Mouse (Mus musculus) limb, embryonic 11.5 days (tissue): ENCODE data around the gene Ttll9. TPM values are rescaled to one million over a fixed set of nuclear protein-coding genes. Genes with fewer than 3 reads are reported as not detected.

Experiments
- ATAC-seq: fragments of 200-750 bp; cut with Nextera tagmentation; 2 replicates; pipeline ENCODE4 v1.8.0; 2017; ENCODE audit warnings: low read depth; ENCODE audit not compliant: insufficient number of reproducible peaks, low FRiP score, low TSS enrichment
- DNase-seq: peaks from one replicate; pipeline ENCODE4 v3.0.0-alpha.2; 2015; ENCODE audit warnings: low spot score
- H3K27ac ChIP-seq: fragments of 300-500 bp; sonication (generic); replicated peaks from 2 replicates; pipeline ENCODE4 v1.5.1; 2014; ENCODE audit warnings: low read depth, mild to moderate bottlenecking, low read length
- H3K27me3 ChIP-seq: fragments of 300-500 bp; sonication (generic); 2 replicates; pipeline ENCODE4 v1.6.1; 2014; ENCODE audit warnings: mild to moderate bottlenecking, low read length, mixed read lengths; ENCODE audit not compliant: control insufficient read depth, insufficient read depth
- H3K36me3 ChIP-seq: fragments of 300-500 bp; sonication (generic); 2 replicates; pipeline ENCODE4 v1.6.1; 2014; ENCODE audit warnings: mild to moderate bottlenecking, low read length, moderate library complexity, mixed read lengths; ENCODE audit not compliant: control insufficient read depth, insufficient read depth
- H3K4me1 ChIP-seq: fragments of 300-500 bp; sonication (generic); 2 replicates; pipeline ENCODE4 v1.6.1; 2014; ENCODE audit warnings: low read length, mixed read lengths; ENCODE audit not compliant: control insufficient read depth, insufficient read depth
- H3K4me2 ChIP-seq: fragments of 300-500 bp; sonication (generic); 2 replicates; pipeline ENCODE4 v1.6.1; 2014; ENCODE audit warnings: low read depth, mild to moderate bottlenecking, moderate library complexity; ENCODE audit not compliant: severe bottlenecking
- H3K4me3 ChIP-seq: fragments of 300-500 bp; sonication (generic); 2 replicates; pipeline ENCODE4 v1.5.1; 2014; ENCODE audit warnings: low read depth, low read length
- H3K9ac ChIP-seq: fragments of 300-500 bp; sonication (generic); 2 replicates; pipeline ENCODE4 v1.6.1; 2014; ENCODE audit warnings: mild to moderate bottlenecking, low read length
- H3K9me3 ChIP-seq: fragments of 300-500 bp; sonication (generic); 2 replicates; pipeline ENCODE4 v1.6.1; 2016; ENCODE audit warnings: low read length; ENCODE audit not compliant: control insufficient read depth
- WGBS: fragments of 180-500 bp; shearing (Covaris S2); extraction: QIAGEN DNeasy Blood & Tissue Kit; methylation state at CpG from one replicate; pipeline ENCODE4 v1.1.7; 2014; 5-methylcytosine and 5-hydroxymethylcytosine counted together
- polyA plus RNA-seq: library from polyadenylated mRNA; unstranded; fragments of >200 nt; fragmentation: Nextera tagmentation; extraction: Ambion mirVana; gene quantifications from 2 replicates; pipeline ENCODE4 v1.2.1, GENCODE M21; 2014

Ttll9 gene
- polyA plus RNA-seq, 1 experiment from 2014 or later, result 0.35 TPM

DNA sequence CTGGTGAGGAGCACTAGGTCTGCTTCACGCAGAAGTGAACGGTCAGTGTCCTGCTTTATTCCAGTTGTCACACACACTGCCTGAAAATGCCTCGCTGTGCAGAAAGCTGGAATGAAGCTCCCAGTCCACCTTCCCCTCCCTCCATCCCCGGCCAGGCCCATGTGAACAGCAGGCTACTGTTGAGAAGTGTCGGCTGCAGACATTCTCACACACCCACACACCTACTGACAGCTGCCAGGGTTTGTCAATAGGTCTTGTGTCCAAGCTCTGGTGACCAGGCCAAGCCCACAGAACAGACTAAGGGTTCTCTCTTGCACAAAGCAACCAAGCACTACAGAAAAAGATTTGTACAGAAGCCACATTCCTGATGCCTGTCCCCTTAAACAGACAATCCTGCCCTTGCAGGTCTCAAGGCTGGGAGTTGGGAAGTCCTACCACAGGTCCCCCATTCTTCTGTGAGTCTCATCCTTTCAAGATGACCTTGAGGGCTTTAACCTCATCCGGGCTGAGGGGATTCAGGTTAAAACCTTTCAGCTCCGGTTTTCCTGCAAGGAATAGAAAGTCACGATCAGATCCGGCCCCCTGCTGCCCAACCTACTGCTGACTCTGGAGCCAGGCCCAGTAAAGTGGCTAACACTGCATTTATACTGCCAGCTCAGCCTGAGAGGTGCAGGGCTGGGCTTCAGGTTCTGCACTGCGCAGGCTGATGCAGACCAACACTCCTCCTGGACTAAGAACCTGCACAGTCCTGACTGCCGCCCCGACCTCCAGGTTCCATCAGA, 47.1 kb downstream of the Ttll9 start:
- no peak for ATAC-seq
- H3K4me2 ChIP-seq, result no peak overlapping the region
- H3K27ac ChIP-seq, result no peak overlapping the region
- H3K9ac ChIP-seq, result no peak overlapping the region
- 92% methylated on average over 12 of the region's 12 CpGs for WGBS
- H3K4me3 ChIP-seq, result no peak overlapping the region
- no peaks in the 10 kb centered on the region for H3K27me3 ChIP-seq
- no peak for DNase-seq
- H3K4me1 ChIP-seq, result 0 out of 2 replicates have a peak, but pooled peaks cover 3% of the 10 kb centered on the region
- peaks cover 6% of the 10 kb centered on the region for H3K36me3 ChIP-seq
- no peaks in the 10 kb centered on the region for H3K9me3 ChIP-seq

- DNase-seq, result no peak
- WGBS, result 93% methylated on average over 11 of the region's 11 CpGs
Observed at GRCm38 (mm10) chr2:153013724-153014515, 51.6 kb downstream of the Ttll9 start.

DNA sequence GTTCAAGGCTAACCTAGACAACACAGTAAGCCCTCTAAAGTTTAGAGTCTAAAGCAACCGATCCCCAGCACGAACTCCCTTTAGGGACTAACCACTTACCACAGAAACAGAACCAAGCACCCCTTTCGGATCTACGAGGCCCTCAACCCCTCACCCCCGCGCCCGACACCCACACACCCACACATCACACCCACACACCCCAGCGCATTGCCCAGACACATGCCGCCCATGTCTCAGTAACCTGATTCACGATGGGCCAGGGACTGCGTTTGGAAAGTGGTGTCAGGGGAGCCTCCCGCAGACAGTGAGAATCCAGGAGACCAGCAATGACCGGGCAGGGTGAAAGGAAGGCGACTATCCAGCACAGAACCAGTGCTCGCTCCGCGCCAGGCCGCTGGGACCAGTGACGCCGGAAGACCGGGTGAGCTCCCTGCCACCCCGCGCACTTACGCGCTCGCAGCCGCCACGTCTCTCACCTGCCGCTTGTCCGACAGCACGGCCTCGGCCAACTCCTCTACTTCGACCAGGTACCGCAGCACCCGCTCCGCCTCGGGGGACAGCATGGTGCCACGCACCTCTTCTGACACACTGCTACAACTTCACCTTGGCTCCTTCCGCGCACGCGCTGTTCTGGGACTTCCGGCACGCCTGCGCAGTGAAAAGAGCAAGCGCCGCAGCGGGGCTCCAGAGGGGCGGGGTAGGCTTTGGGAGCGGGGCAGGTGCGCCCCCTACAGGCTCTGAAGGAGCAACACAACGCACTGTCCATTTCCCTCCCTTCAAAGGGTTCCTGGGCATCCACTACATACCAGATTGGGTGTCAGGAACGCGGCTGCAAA, 52.7 kb downstream of the Ttll9 start, which contains the start of gene Pdrg1:
Gene Pdrg1, minus strand, starts transcription at position 670 of the 836 bp plus-strand sequence.
- Histone ChIP-seq H3K9me3 (no peaks in the 10 kb centered on the region), H3K4me3 (peak within 1 kb of the TSS; percentile 91), H3K4me2 (peak within 1 kb of the TSS; percentile 82), H3K27ac (no peak within 1 kb of the TSS), H3K36me3 (peaks cover 2% of the 10 kb centered on the region), H3K9ac (peak within 1 kb of the TSS; percentile 80), H3K4me1 (0 out of 2 replicates have a peak, but pooled peaks cover 6% of the 10 kb centered on the region), H3K27me3 (no peaks in the 10 kb centered on the region)
- DNase-seq, result peak; percentile 96
- under 1% methylated on average over 54 of the region's 54 CpGs for WGBS
- ATAC-seq, result peak; percentile 82

More at GRCm38 (mm10) chr2:153013724-153014515, 51.6 kb downstream of the Ttll9 start:
- Histone ChIP-seq H3K36me3 (peaks cover 6% of the 10 kb centered on the region), H3K4me2 (peak overlapping the region; percentile 82), H3K9me3 (no peaks in the 10 kb centered on the region), H3K4me3 (peak overlapping the region; percentile 91), H3K4me1 (0 out of 2 replicates have a peak, but pooled peaks cover 6% of the 10 kb centered on the region), H3K27ac (no peak overlapping the region), H3K27me3 (no peaks in the 10 kb centered on the region), H3K9ac (no peak overlapping the region)
- ATAC-seq, result no peak

- Histone ChIP-seq H3K4me3 (no peak overlapping the region), H3K27ac (no peak overlapping the region), H3K9me3 (no peaks in the 10 kb centered on the region), H3K4me2 (no peak overlapping the region), H3K36me3 (no peaks in the 10 kb centered on the region), H3K27me3 (no peaks in the 10 kb centered on the region), H3K9ac (no peak overlapping the region), H3K4me1 (0 out of 2 replicates have a peak, but pooled peaks cover 6% of the 10 kb centered on the region)
- ATAC-seq (no peak), DNase-seq (no peak)
- WGBS, result 52% methylated on average over 8 of the region's 8 CpGs
Observed at GRCm38 (mm10) chr2:153015804-153016203, 53.5 kb downstream of the Ttll9 start.

- H3K9me3 ChIP-seq, result no peaks in the 10 kb centered on the region
- H3K4me1 ChIP-seq, result 0 out of 2 replicates have a peak, but pooled peaks cover 6% of the 10 kb centered on the region
- no peak overlapping the region for H3K4me2 ChIP-seq
- no peaks in the 10 kb centered on the region for H3K36me3 ChIP-seq
- no peak for ATAC-seq
- H3K27me3 ChIP-seq, result no peaks in the 10 kb centered on the region
- H3K9ac ChIP-seq, result no peak overlapping the region
- H3K27ac ChIP-seq, result no peak overlapping the region
- DNase-seq, result no peak
- H3K4me3 ChIP-seq, result no peak overlapping the region
- 39% methylated on average over 5 of the region's 5 CpGs for WGBS
Observed at GRCm38 (mm10) chr2:153016786-153017185, 54.5 kb downstream of the Ttll9 start.

DNA sequence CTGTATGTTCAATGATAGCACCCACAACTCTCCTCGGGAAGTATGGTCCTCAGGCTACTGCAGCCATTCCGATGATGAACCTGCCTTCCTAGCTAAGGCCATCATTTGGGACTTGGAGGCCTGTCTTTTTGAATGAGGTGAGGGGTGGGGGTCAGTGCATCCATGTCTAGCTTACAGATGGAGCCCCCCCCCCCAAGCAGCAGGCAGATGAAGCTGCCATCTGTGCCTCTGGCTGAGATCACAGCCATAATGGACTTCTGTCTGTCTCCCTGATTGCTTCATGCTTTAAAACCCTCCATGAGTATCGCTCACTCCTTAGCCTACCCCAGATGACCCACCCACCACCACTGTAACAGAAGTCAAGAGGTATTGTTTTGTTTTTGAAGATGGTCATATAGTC, 57.1 kb downstream of the Ttll9 start:
- Histone ChIP-seq H3K9ac (no peak overlapping the region), H3K4me3 (no peak overlapping the region), H3K4me2 (no peak overlapping the region), H3K4me1 (0 out of 2 replicates have a peak, but pooled peaks cover 3% of the 10 kb centered on the region), H3K27ac (no peak overlapping the region), H3K36me3 (no peaks in the 10 kb centered on the region), H3K27me3 (no peaks in the 10 kb centered on the region), H3K9me3 (no peaks in the 10 kb centered on the region)
- DNase-seq, result no peak
- no peak for ATAC-seq
- 89% methylated on average over 3 of the region's 3 CpGs for WGBS

GRCm38 (mm10) chr2:153021163-153021562, 58.9 kb downstream of the Ttll9 start:
- no peak for DNase-seq
- H3K9me3 ChIP-seq, result no peaks in the 10 kb centered on the region
- no peak overlapping the region for H3K27ac ChIP-seq
- no peak overlapping the region for H3K4me2 ChIP-seq
- 76% methylated on average over 3 of the region's 3 CpGs for WGBS
- no peaks in the 10 kb centered on the region for H3K4me1 ChIP-seq
- H3K4me3 ChIP-seq, result no peak overlapping the region
- no peak overlapping the region for H3K9ac ChIP-seq
- no peaks in the 10 kb centered on the region for H3K36me3 ChIP-seq
- ATAC-seq, result no peak
- no peaks in the 10 kb centered on the region for H3K27me3 ChIP-seq

DNA sequence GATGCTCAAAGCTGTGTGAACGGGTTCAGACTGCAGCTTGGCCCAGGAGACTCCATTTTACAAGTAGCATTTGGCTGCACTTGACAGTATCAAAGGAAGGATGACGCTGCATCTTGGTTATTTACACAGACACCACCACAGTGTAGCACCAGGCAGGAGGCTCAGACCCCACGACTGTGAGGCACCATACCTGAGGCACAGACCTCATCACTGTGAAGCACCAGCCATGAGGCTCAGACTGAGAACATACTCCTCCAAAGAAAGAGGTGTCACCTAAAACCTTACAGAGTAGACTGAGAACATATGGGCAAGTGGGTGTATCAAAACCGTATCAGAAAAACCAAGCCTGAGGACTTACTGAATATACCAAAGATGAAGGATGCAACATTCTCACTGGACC, 60.6 kb downstream of the Ttll9 start:
- no peak for DNase-seq
- H3K27me3 ChIP-seq, result no peaks in the 10 kb centered on the region
- H3K4me1 ChIP-seq, result no peaks in the 10 kb centered on the region
- H3K9me3 ChIP-seq, result no peaks in the 10 kb centered on the region
- ATAC-seq, result no peak
- WGBS, result 57% methylated on average over 4 of the region's 4 CpGs
- H3K27ac ChIP-seq, result no peak overlapping the region
- no peaks in the 10 kb centered on the region for H3K36me3 ChIP-seq
- no peak overlapping the region for H3K4me3 ChIP-seq
- no peak overlapping the region for H3K4me2 ChIP-seq
- H3K9ac ChIP-seq, result no peak overlapping the region
